Mouse (Mus musculus) testis, adult 2 months (tissue): ENCODE data around the gene Kifc1.

Experiments
- CTCF ChIP-seq: fragments of 200-500 bp; IDR thresholded peaks from 2 replicates; pipeline ENCODE4 v1.5.1; 2012; ENCODE audit warnings: low read depth, mild to moderate bottlenecking, inconsistent platforms, low read length, moderate library complexity; ENCODE audit not compliant: control insufficient read depth, insufficient read depth, insufficient replicate concordance
- POLR2A ChIP-seq: fragments of 200-500 bp; IDR thresholded peaks from 2 replicates; pipeline ENCODE4 v1.6.1; 2012; ENCODE audit warnings: low read depth, mild to moderate bottlenecking, inconsistent platforms, low read length, moderate library complexity; ENCODE audit not compliant: control insufficient read depth

DNA sequence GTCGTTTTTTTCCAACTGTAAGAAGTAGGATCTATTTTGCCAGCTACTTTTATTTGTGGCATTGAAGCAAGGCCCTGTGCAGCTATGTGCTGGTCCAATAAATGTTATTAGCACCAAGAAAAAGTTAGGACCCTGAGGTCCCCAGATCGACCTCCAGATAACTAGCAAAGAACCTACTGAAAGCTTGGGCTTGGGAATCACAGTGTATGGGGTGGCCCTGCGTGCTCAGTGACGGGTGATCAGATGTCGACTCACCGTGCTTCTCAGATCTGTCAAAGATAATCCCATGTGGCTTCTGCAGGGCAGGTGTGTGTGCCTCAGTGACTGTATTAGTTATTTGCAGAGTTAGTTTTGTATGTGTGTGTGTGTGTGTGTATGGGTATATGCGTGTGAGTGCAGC, 30.9 kb upstream of the Kifc1 start:
- TF ChIP-seq CTCF (no peak), POLR2A (no peak)
